Mouse (Mus musculus) left cerebral cortex, adult 18-20 months (tissue): ENCODE results near the gene Pcgf1. TPM values are rescaled to one million over a fixed set of nuclear protein-coding genes. Genes with fewer than 3 reads are reported as not detected.

ENCODE experiments used
- DNase-seq, 2 experiments: peaks; one replicate each; pipeline ENCODE4 v3.0.0; 2021 to 2022; ENCODE audit warnings: low spot score in 2 of 2, mixed read lengths in 1 of 2
- microRNA-seq, 2 experiments: library from miRNA; unstranded; fragments of <30 nt; microRNA quantifications; one replicate each; pipeline ENCODE4 v1.2.0; 2021
- total RNA-seq, 2 experiments: library from RNA; stranded (reverse); gene quantifications; 2 replicates each; pipeline ENCODE4 v1.2.3; 2021

Pcgf1 gene
- total RNA-seq, 2 experiments from 2014 or later: 27.0 to 30.3 TPM

GRCm38 (mm10) chr6:83121863-83122710 is 44.4 kb downstream of the Pcgf1 start:
- peak in 1 of 2 experiments; percentile 11 for DNase-seq

GRCm38 (mm10) chr6:83122961-83123360 is 45.3 kb downstream of the Pcgf1 start:
- no peak for DNase-seq

DNA sequence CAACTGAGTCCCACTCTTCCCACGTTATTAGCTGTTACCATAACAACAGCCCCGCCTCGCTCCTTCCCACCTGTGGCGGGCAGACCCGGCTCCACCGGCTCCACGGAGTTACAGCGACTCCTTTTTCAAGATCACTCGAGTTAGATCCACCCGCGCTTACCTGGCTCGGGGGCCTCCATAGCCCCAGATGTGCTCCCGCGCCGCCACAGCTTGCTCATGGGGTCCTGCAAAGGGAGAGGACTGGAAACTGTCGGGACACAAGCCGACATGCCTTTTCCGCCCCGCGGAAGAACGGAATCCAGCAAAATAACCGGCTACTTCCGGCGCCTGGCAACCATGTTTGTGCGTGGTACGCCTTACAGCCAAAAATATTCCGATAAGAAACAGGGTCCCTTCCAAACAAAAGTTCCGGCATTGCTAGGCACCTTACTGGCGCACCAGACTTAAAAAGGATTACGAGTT is 47.2 kb downstream of the Pcgf1 start:
- peak; percentile 84 to 89 for DNase-seq

DNA sequence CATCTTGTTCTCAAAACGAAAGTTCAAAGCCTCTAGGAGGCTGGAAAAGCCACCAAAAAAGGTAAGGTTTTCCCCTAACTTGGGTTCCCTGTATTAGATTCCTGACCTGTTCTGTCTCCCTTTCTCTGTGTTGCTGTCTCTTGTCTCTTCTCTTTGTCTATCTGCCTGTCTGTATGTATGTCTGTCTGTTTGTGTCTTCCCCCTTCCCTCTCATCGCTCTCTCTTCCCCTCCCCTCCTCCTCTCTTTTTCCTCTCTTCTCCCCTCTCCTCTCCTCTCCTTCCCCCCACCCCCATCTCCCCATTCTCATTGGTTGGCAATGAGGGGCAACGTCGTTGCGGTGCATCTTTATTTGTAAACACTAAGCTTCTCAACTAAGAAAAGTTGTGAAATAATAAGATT is 47.7 kb downstream of the Pcgf1 start, which contains the start of gene Ino80b:
Gene Ino80b, minus strand, starts transcription at position 101 of the 400 bp plus-strand sequence.
- DNase-seq: no peak

GRCm38 (mm10) chr6:83127419-83127818 is 49.8 kb downstream of the Pcgf1 start:
- DNase-seq: no peak

Small RNA genes lying within 50 kb of the gene (microRNA-seq; reads per million reads assigned to microRNA genes)
- 0 reads per million in 2 experiments for gene Mir3470a
- gene Mir7040: 0 to 0.21 reads per million in 2 experiments

Other genes with a start within 250 kb of the Pcgf1 start
- gene Sema4f, start 138.1 kb upstream of the Pcgf1 start, total RNA-seq: 10 to 100 TPM; 37.8 to 41.2 TPM
- gene M1ap, start 131.0 kb upstream of the Pcgf1 start, total RNA-seq: not detected
- 1 to 10 TPM; 1.8 to 2.7 TPM for gene Dok1, start 44.4 kb upstream of the Pcgf1 start, total RNA-seq
- 1 to 10 TPM; 2.0 to 2.2 TPM for gene Loxl3, start 43.7 kb upstream of the Pcgf1 start, total RNA-seq
- gene Aup1, start 23.3 kb upstream of the Pcgf1 start, total RNA-seq: 100 to 1,000 TPM; 114 to 121 TPM
- gene Htra2, start 22.6 kb upstream of the Pcgf1 start, total RNA-seq: 10 to 100 TPM; 37.7 to 46.2 TPM
- under 1 TPM; 0.56 to 0.93 TPM for gene Dqx1, start 20.0 kb upstream of the Pcgf1 start, total RNA-seq
- gene Tlx2, start 7.6 kb upstream of the Pcgf1 start, total RNA-seq: not detected
- gene Lbx2, start 8.5 kb downstream of the Pcgf1 start, total RNA-seq: not detected
- 1 to 10 TPM; 3.7 to 6.2 TPM for gene Ccdc142, start 23.7 kb downstream of the Pcgf1 start, total RNA-seq
- 1 to 10 TPM; 5.0 to 5.4 TPM for gene Gm42688, start 23.7 kb downstream of the Pcgf1 start, total RNA-seq
- 10 to 100 TPM; 54.5 to 59.6 TPM for gene Mrpl53, start 31.2 kb downstream of the Pcgf1 start, total RNA-seq
- gene Mogs, start 37.6 kb downstream of the Pcgf1 start, total RNA-seq: 10 to 100 TPM; 29.6 to 31.8 TPM
- 10 to 100 TPM; 37.2 to 40.2 TPM for gene Wbp1, start 43.7 kb downstream of the Pcgf1 start, total RNA-seq
- 10 to 100 TPM; 23.1 to 26.3 TPM for gene Ino80b, start 47.6 kb downstream of the Pcgf1 start, total RNA-seq
- gene Rtkn, start 57.6 kb downstream of the Pcgf1 start, total RNA-seq: 10 to 100 TPM; 88.3 to 88.8 TPM
- 10 to 100 TPM; 33.0 to 33.3 TPM for gene Wdr54, start 78.5 kb downstream of the Pcgf1 start, total RNA-seq
- gene 1700003E16Rik, start 78.5 kb downstream of the Pcgf1 start, total RNA-seq: 10 to 100 TPM; 33.9 to 35.7 TPM
- gene Dctn1, start 88.1 kb downstream of the Pcgf1 start, total RNA-seq: 100 to 1,000 TPM; 369 to 374 TPM
- under 1 TPM; 0.09 to 0.21 TPM for gene Slc4a5, start 142.0 kb downstream of the Pcgf1 start, total RNA-seq
- gene Mthfd2, start 248.0 kb downstream of the Pcgf1 start, total RNA-seq: 1 to 10 TPM; 6.5 to 6.7 TPM
- gene Mob1a, start 248.1 kb downstream of the Pcgf1 start, total RNA-seq: 10 to 100 TPM; 17.9 to 22.5 TPM